Mouse (Mus musculus) brain, embryonic 14.5 days (tissue): ENCODE measurements around the gene Cux2.

Source experiments
- CTCF ChIP-seq: fragments of 200-500 bp; IDR thresholded peaks from 2 replicates; pipeline ENCODE4 v1.5.1; 2012; ENCODE audit warnings: inconsistent platforms, mild to moderate bottlenecking, moderate library complexity, borderline replicate concordance; ENCODE audit not compliant: insufficient read depth, insufficient read length; ENCODE audit errors: extremely low read depth
- POLR2A ChIP-seq: fragments of 200-500 bp; IDR thresholded peaks from 2 replicates; pipeline ENCODE4 v1.6.1; 2012; ENCODE audit warnings: mild to moderate bottlenecking, inconsistent platforms, borderline replicate concordance; ENCODE audit not compliant: poor library complexity, insufficient read depth, insufficient read length, severe bottlenecking; ENCODE audit errors: extremely low read depth

DNA sequence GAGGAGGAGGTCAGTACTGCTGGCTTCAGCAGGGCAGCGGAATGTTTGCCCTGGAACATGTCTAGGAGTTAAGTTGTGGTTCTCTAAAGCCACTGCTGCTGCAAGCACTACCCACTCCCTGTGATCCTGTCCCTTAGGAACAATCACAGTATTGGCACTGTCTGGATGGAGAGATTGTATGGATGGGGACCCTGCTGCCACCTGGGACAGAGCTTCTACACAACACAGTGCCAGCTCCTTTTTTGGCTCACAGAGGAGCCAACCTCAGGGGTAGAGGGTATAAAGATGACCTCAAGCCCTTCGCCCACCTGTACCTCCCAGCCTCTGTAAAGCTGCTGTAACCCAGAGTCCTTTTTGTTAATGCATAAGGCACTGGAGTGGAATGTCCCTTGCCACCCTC lies 233.3 kb downstream of the Cux2 start:
- no peak for TF ChIP-seq CTCF
- TF ChIP-seq POLR2A = no peak
